Comparison of ENCODE assay signal across 9 mouse cellular contexts in genomic region chr14:31252091-31252490, GRCm38 (mm10). TPM values are rescaled to one million over a fixed set of nuclear protein-coding genes. Genes with fewer than 3 reads are reported as not detected.
DNase-seq lines count a peak whose midpoint lies in the region; ATAC-seq and TF ChIP-seq lines count a peak whose summit lies in the region.
"Had no signal": no experiment of that assay in that cellular context is flagged by ENCODE, and none has a peak within 500 bp of the region (broad histone marks: within the 10 kb centered on the region; RNA-seq: fewer than 3 reads in every experiment).

No protein-coding gene starts in this region.

- H3K36me3 ChIP-seq in embryonic facial prominence, embryonic 13.5 days: peaks cover 43% of the 10 kb centered on the region
- peaks cover 32% of the 10 kb centered on the region for H3K36me3 ChIP-seq in intestine, embryonic 15.5 days
- H3K36me3 ChIP-seq in neural tube, embryonic 13.5 days: peaks cover 46% of the 10 kb centered on the region

- ATAC-seq in embryonic facial prominence, embryonic 13.5 days (ENCODE audit: insufficient number of reproducible peaks, insufficient read depth, low FRiP score, low TSS enrichment, low read depth): no peak
- ATAC-seq in intestine, embryonic 15.5 days: no peak
- ATAC-seq in neural tube, embryonic 13.5 days (ENCODE audit: low read depth): no peak

- no peaks in the 10 kb centered on the region for H3K9me3 ChIP-seq in embryonic facial prominence, embryonic 13.5 days
- no peaks in the 10 kb centered on the region for H3K9me3 ChIP-seq in intestine, embryonic 15.5 days
- H3K9me3 ChIP-seq in neural tube, embryonic 13.5 days: no peaks in the 10 kb centered on the region

- WGBS in embryonic facial prominence, embryonic 13.5 days: 88% methylated on average over 5 of the region's 5 CpGs
- 83% methylated on average over 5 of the region's 5 CpGs for WGBS in intestine, embryonic 15.5 days
- WGBS in neural tube, embryonic 13.5 days: 88% methylated on average over 5 of the region's 5 CpGs

- H3K27me3 ChIP-seq in embryonic facial prominence, embryonic 13.5 days: no peaks in the 10 kb centered on the region
- no peaks in the 10 kb centered on the region for H3K27me3 ChIP-seq in intestine, embryonic 15.5 days (replicated peaks)
- H3K27me3 ChIP-seq in neural tube, embryonic 13.5 days: no peaks in the 10 kb centered on the region

- peak overlapping the region; percentile 99 for H3K4me3 ChIP-seq in left cerebral cortex, adult 2 months
- peak overlapping the region; percentile 97 for H3K4me3 ChIP-seq in embryonic facial prominence, embryonic 13.5 days
- peak overlapping the region; percentile 88 for H3K4me3 ChIP-seq in intestine, embryonic 15.5 days (replicated peaks)
- peak overlapping the region; percentile 98 for H3K4me3 ChIP-seq in neural tube, embryonic 13.5 days

- peaks cover 16% of the 10 kb centered on the region for H3K4me1 ChIP-seq in embryonic facial prominence, embryonic 13.5 days
- peaks cover 12% of the 10 kb centered on the region for H3K4me1 ChIP-seq in intestine, embryonic 15.5 days (replicated peaks)
- H3K4me1 ChIP-seq in neural tube, embryonic 13.5 days (replicated peaks): peaks cover 23% of the 10 kb centered on the region

- TF ChIP-seq CTCF in left cerebral cortex, adult 2 months (IDR thresholded peaks at IDR 0.05): no peak

- peak overlapping the region; percentile 83 for H3K4me2 ChIP-seq in embryonic facial prominence, embryonic 13.5 days
- H3K4me2 ChIP-seq in intestine, embryonic 15.5 days (replicated peaks): peak overlapping the region; percentile 74
- H3K4me2 ChIP-seq in neural tube, embryonic 13.5 days: peak overlapping the region; percentile 91

- intact Hi-C loops in left cerebral cortex, adult 2 months (cut with DNase I): loop anchor here (5.0 kb wide), 1 partner anchor 235 kb away; the partner anchor contains the start of genes Gnl3 and Pbrm1
- intact Hi-C loops in left cerebral cortex, postnatal 14 days (cut with DNase I): loop anchor here (5.0 kb wide), 1 partner anchor 45 kb away; the partner anchor contains the start of gene Tnnc1
- intact Hi-C loops in left cerebral cortex, postnatal 36 days (cut with DNase I): loop anchor here (5.0 kb wide), 2 partner anchors 45 to 85 kb away; partner anchors contain the start of genes Capn7 and Tnnc1

- peak overlapping the region; percentile 97 for H3K9ac ChIP-seq in embryonic facial prominence, embryonic 13.5 days
- H3K9ac ChIP-seq in intestine, embryonic 15.5 days: peak overlapping the region; percentile 98
- peak overlapping the region; percentile 97 for H3K9ac ChIP-seq in neural tube, embryonic 13.5 days

- DNase-seq in left cerebral cortex, adult 2 months (ENCODE audit: extremely low spot score in 1 of 2, low spot score in 2 of 2): no peak
- DNase-seq in left cerebral cortex, postnatal 14 days (ENCODE audit: low spot score in 2 of 2): no peak
- no peak for DNase-seq in ovary, adult 18-20 months (ENCODE audit: low spot score)
- no peak for DNase-seq in left cerebral cortex, postnatal 36 days (ENCODE audit: low spot score in 2 of 2)
- no peak for DNase-seq in Muller cell, postnatal 12 days (ENCODE audit: inconsistent ontology term)
- DNase-seq: thymus, postnatal 36 days had no signal

- H3K27ac ChIP-seq in left cerebral cortex, adult 2 months: no peak overlapping the region
- 0 out of 2 replicates have a peak overlapping the region, but pooled peaks have one; percentile 76 for H3K27ac ChIP-seq in embryonic facial prominence, embryonic 13.5 days
- no peak overlapping the region for H3K27ac ChIP-seq in intestine, embryonic 15.5 days
- H3K27ac ChIP-seq in neural tube, embryonic 13.5 days (replicated peaks): no peak overlapping the region

RNA-seq across cellular contexts. Expression of gene Bap1, which starts 0.8 kb away (rescaled TPM):
- 100 to 1,000 TPM; 142 to 146 TPM for total RNA-seq in left cerebral cortex, adult 2 months (2021)
- total RNA-seq in left cerebral cortex, postnatal 14 days (2021): 100 to 1,000 TPM; 132 to 133 TPM
- 90.3 and 93.1 TPM in 2 replicates for polyA plus RNA-seq in embryonic facial prominence, embryonic 13.5 days (2015; fragmentation: Nextera tagmentation; extraction: Ambion mirVana)
- 64.0 and 65.3 TPM in 2 replicates for polyA plus RNA-seq in intestine, embryonic 15.5 days (2015; fragmentation: Nextera tagmentation; extraction: Ambion mirVana)
- polyA plus RNA-seq in neural tube, embryonic 13.5 days (2015; fragmentation: Nextera tagmentation; extraction: Ambion mirVana): 95.9 and 97.2 TPM in 2 replicates
- total RNA-seq in left cerebral cortex, postnatal 36 days (2021): 100 to 1,000 TPM; 144 to 148 TPM

RNA-seq across cellular contexts. Expression of gene Phf7, which starts 1.0 kb away (rescaled TPM):
- 1 to 10 TPM; 3.3 to 4.3 TPM for total RNA-seq in left cerebral cortex, adult 2 months (2021)
- 1 to 10 TPM; 3.5 to 4.2 TPM for total RNA-seq in left cerebral cortex, postnatal 14 days (2021)
- polyA plus RNA-seq in embryonic facial prominence, embryonic 13.5 days (2015; fragmentation: Nextera tagmentation; extraction: Ambion mirVana): 12.4 and 14.3 TPM in 2 replicates
- polyA plus RNA-seq in intestine, embryonic 15.5 days (2015; fragmentation: Nextera tagmentation; extraction: Ambion mirVana): 10.6 and 11.9 TPM in 2 replicates
- 12.2 and 13.2 TPM in 2 replicates for polyA plus RNA-seq in neural tube, embryonic 13.5 days (2015; fragmentation: Nextera tagmentation; extraction: Ambion mirVana)
- 1 to 10 TPM; 4.4 to 4.6 TPM for total RNA-seq in left cerebral cortex, postnatal 36 days (2021)

RNA-seq across cellular contexts. Expression of gene Sema3g, which starts 34.4 kb away (rescaled TPM):
- total RNA-seq in left cerebral cortex, adult 2 months (2021): 1 to 10 TPM; 5.4 to 6.1 TPM
- 1 to 10 TPM; 4.8 to 5.8 TPM for total RNA-seq in left cerebral cortex, postnatal 14 days (2021)
- polyA plus RNA-seq in embryonic facial prominence, embryonic 13.5 days (2015; fragmentation: Nextera tagmentation; extraction: Ambion mirVana): 1.2 and 1.3 TPM in 2 replicates
- 0.91 and 0.96 TPM in 2 replicates for polyA plus RNA-seq in intestine, embryonic 15.5 days (2015; fragmentation: Nextera tagmentation; extraction: Ambion mirVana)
- 1.1 and 1.4 TPM in 2 replicates for polyA plus RNA-seq in neural tube, embryonic 13.5 days (2015; fragmentation: Nextera tagmentation; extraction: Ambion mirVana)
- 1 to 10 TPM; 4.4 to 5.8 TPM for total RNA-seq in left cerebral cortex, postnatal 36 days (2021)

RNA-seq across cellular contexts. Expression of gene Nisch, which starts 35.3 kb away (rescaled TPM):
- 100 to 1,000 TPM; 387 to 407 TPM for total RNA-seq in left cerebral cortex, adult 2 months (2021)
- total RNA-seq in left cerebral cortex, postnatal 14 days (2021): 100 to 1,000 TPM; 393 to 408 TPM
- 415 and 428 TPM in 2 replicates for polyA plus RNA-seq in embryonic facial prominence, embryonic 13.5 days (2015; fragmentation: Nextera tagmentation; extraction: Ambion mirVana)
- polyA plus RNA-seq in intestine, embryonic 15.5 days (2015; fragmentation: Nextera tagmentation; extraction: Ambion mirVana): 280 and 297 TPM in 2 replicates
- 329 and 336 TPM in 2 replicates for polyA plus RNA-seq in neural tube, embryonic 13.5 days (2015; fragmentation: Nextera tagmentation; extraction: Ambion mirVana)
- total RNA-seq in left cerebral cortex, postnatal 36 days (2021): 100 to 1,000 TPM; 373 to 412 TPM

RNA-seq across cellular contexts. Expression of gene Tnnc1, which starts 44.0 kb away (rescaled TPM):
- total RNA-seq in left cerebral cortex, adult 2 months (2021): 10 to 100 TPM; 33.8 to 37.7 TPM
- total RNA-seq in left cerebral cortex, postnatal 14 days (2021): 10 to 100 TPM; 25.5 to 36.3 TPM
- 34.6 and 38.8 TPM in 2 replicates for polyA plus RNA-seq in embryonic facial prominence, embryonic 13.5 days (2015; fragmentation: Nextera tagmentation; extraction: Ambion mirVana)
- polyA plus RNA-seq in intestine, embryonic 15.5 days (2015; fragmentation: Nextera tagmentation; extraction: Ambion mirVana): 3.3 and 6.4 TPM in 2 replicates
- polyA plus RNA-seq in neural tube, embryonic 13.5 days (2015; fragmentation: Nextera tagmentation; extraction: Ambion mirVana): 21.3 and 65.5 TPM in 2 replicates
- 100 to 1,000 TPM in 1 of 2 experiments, 10 to 100 TPM in 1; 41.9 to 150 TPM for total RNA-seq in left cerebral cortex, postnatal 36 days (2021)
